Mouse (Mus musculus) spleen, postnatal 36 days (tissue): ENCODE results near the gene Gli3.

Source experiments
- DNase-seq, 2 experiments: peaks; one replicate each; pipeline ENCODE4 v3.0.0; 2022; ENCODE audit warnings: low spot score in 2 of 2, mixed read lengths in 1 of 2

The Gli3 gene

GRCm38 (mm10) chr13:15462830-15463491, at the start of gene Gli3:
TSS of gene Gli3 (plus strand) at chr13:15463235.
- no peak for DNase-seq

DNA sequence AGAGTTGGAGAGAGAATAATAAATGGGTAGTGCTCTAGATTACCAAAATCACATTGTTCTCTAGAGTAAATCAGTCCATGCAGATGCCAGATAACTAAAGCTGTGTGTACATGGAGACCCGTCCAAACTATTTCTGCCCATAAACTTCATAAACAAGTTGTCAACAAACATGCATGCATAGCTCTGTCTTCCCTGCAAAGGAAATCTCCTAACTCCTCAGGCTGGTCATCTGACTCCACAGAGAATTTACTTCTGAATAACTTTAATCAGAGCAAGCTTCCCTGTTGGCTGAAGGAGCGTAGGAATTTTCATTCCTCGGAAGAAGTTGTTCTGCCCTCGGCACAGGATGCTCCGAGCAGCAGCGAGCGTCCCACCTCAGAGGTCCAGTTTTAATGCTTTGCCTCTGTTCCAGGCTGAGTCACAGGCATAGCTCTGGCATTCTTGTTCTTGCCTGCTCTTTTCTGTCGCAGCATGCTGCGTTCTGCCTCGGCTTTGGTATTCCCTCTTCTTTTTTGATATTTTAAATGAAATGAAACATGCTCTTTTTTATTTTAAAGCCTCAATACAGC, 41.8 kb upstream of the Gli3 start:
- DNase-seq, result no peak

GRCm38 (mm10) chr13:15442002-15442401, 21.0 kb upstream of the Gli3 start:
- no peak for DNase-seq

- no peak for DNase-seq
Measured at GRCm38 (mm10) chr13:15444312-15444711, 18.7 kb upstream of the Gli3 start.

- no peak for DNase-seq
Measured at GRCm38 (mm10) chr13:15445591-15445990, 17.4 kb upstream of the Gli3 start.

DNA sequence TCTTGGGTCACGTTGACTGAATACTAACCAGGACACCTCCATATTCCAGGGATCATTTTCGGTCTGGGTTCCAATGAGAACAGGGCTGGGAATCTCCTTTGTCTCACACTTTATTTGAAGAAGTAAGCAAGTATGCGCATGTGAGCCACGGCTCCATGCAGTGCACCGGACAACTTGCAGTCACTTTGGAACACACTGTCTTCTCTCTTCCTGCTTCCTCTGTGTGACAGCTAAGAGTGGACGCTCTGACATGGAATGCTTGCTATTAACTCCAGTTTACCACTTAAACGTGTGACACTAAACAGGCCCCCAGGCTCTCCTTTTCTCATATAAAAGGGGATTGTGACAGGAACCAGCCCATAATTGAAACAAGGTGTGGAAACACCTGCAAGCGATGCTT, 17.0 kb upstream of the Gli3 start:
- DNase-seq, result no peak

- no peak for DNase-seq
Measured at GRCm38 (mm10) chr13:15446782-15447564, 16.1 kb upstream of the Gli3 start.

- DNase-seq, result no peak
Measured at GRCm38 (mm10) chr13:15450941-15451340, 12.1 kb upstream of the Gli3 start.

DNA sequence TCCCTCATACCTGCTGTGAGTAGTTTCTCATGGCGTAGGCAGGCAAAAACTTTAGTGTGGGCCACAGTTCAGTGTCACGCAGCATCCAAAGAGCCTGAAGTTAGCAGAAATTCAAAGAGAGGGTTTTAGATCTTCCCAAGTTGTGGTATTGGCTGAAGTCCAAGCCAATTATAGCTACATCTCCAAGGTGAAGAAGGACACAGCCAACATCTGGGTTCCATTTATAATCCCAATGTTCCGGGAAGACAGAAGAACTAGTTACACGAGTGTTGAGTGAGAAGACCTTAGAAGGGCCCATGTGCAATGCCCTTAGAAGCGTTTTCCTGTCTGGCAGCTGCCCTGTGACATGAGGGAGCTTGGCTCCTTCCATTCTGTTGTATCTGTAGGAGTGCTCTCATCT, 5.2 kb upstream of the Gli3 start:
- DNase-seq, result no peak

GRCm38 (mm10) chr13:15461926-15462325, 1.1 kb upstream of the Gli3 start:
- no peak for DNase-seq

GRCm38 (mm10) chr13:15463492-15464080, 551 bp downstream of the Gli3 start:
- no peak for DNase-seq

DNA sequence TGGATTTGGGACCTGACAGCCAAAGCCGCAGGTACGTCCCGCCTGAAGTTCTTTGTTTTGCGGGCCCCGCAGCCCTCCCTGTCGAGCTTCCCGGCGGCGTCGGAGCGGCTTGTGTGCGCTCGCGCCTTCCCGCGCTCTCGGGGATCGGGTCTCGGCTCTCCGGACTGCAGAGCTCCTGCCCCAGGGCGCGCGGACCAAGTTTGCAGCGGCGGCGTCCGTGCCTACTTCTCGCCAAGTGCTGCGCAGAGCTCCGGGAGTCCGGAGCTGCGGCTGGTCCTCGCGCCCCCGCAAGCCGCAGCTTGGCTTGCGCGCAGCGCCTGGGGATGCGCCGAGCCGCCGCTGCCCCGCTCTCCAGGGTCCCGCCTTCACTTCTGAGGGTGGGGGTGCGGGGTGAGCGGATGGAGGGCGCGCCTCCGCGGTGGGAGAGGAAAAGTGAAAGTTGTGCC, 1.1 kb downstream of the Gli3 start:
- DNase-seq, result no peak

- DNase-seq, result no peak
Measured at GRCm38 (mm10) chr13:15464741-15465250, 1.8 kb downstream of the Gli3 start.

GRCm38 (mm10) chr13:15466496-15466895, 3.5 kb downstream of the Gli3 start:
- no peak for DNase-seq

GRCm38 (mm10) chr13:15467409-15467808, 4.4 kb downstream of the Gli3 start:
- no peak for DNase-seq

DNA sequence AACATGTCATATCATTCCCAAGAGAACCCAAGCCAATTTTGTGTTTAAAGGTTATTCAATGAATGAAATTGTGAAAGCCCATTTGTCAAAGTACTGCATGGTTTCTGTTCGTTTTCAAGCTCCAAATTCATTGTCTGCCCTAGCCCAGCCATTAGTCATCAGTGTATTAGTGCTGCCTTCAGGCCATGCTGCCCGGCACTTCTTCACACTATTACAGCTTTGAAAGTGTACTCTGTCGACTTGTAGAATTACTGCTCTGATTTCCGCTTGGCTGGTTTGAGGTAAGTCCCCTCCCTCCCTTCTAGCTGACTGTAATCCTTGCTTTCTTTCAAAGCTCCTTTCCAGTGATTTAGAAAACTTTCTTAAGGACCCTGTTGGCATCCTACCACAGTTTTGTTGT, 5.4 kb downstream of the Gli3 start:
- no peak for DNase-seq

GRCm38 (mm10) chr13:15470056-15470455, 7.0 kb downstream of the Gli3 start:
- DNase-seq, result no peak

DNA sequence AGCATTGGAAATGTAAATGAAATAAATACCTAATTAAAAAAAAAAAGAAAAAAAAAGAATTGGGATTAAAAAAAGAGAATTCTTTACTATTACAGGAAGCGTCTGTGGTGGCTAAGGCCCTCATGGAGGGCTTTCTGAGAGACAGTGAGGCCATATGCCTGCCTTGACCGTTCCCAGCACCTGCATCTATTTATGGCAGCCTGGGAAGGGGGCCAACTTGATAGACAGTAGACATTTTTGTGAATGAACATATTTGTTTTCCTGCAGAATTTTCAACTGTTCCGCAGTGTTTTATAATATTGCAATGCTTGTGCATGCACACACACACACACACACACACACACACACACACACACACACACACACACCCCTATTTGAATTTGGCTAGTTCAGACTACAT, 9.7 kb downstream of the Gli3 start:
- no peak for DNase-seq

- no peak for DNase-seq
Measured at GRCm38 (mm10) chr13:15474393-15474792, 11.4 kb downstream of the Gli3 start.

- no peak for DNase-seq
Measured at GRCm38 (mm10) chr13:15486033-15486891, 23.2 kb downstream of the Gli3 start.

DNA sequence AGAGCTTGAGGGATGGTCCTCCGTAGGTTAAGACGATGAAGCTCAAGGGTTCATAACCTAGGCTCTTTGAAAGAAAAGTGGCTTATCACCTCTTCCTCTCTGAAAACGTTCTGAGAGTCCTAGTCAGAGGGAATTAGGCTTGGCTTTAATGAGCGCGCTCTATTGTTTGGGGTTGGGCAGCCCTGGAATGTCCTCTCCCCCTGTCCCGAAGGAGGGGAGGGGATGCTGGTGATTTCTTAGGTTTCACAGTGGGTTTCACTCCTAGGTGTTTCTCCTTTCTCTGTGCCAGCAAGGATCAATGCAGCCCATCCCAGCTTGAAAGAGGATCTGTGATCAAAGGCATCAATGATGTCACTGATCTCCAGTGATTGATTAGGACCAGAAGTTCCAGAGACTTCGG, 24.3 kb downstream of the Gli3 start:
- no peak for DNase-seq
